Mouse (Mus musculus) right cerebral cortex, postnatal 14 days (tissue): ENCODE results near the gene Tut1.
"Not testable (repeated sequence)": the region's sequence is repeated elsewhere in the genome, so short reads cannot be mapped to it uniquely, and the experiment has no call there.

ENCODE experiments used
- DNase-seq: peaks from one replicate; pipeline ENCODE4 v3.0.0; 2022

Gene Tut1

DNA sequence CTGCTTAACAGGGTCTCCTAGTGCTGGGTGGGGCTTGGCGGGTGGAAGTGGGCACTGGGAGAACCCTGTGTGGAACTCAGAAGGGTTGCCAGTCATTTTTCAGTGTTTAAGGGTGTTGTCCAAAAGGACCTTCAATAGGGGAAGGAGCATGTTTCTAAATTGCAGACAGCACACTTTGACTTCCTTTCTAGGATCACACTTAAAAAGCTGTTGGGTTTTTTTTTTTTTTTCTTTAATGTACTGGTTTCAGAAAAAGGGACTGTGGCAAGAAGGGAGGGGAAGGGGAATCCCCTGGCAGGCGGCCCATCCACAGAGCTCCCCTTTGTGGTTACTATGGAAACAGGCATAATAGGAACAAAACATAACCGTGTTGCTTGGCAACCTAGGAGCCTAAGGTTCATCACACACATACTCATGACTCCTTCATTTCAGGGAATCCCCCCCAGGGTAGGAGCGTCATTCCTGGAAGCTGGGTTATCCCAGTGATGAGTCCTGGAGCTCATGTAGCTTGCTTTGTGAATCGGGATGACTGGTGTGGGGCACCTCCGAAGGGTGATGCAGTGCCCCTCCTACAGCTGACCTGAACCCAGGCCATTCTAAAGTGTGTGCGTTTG is 30.7 kb downstream of the Tut1 start:
- peak; percentile 71 for DNase-seq

DNA sequence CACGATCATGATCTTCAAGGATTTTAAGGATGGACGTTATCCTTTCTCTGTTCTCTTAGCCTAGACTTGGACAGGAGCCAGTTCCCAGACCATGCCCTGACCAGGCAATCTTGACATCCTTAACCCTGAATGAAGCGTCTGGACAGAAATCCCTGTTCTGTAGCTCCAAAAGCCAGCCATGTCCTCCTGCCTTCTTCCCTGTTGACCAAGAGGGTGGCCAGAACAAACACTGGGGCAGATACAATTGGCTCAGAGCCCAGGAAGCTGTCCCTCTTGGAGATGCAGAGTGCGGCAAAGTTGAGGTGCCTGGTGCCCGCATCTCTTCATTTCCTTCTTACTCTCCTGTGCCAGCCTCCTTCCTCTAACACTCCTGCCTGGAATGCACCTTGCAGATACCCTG is 32.2 kb downstream of the Tut1 start:
- no peak for DNase-seq

DNA sequence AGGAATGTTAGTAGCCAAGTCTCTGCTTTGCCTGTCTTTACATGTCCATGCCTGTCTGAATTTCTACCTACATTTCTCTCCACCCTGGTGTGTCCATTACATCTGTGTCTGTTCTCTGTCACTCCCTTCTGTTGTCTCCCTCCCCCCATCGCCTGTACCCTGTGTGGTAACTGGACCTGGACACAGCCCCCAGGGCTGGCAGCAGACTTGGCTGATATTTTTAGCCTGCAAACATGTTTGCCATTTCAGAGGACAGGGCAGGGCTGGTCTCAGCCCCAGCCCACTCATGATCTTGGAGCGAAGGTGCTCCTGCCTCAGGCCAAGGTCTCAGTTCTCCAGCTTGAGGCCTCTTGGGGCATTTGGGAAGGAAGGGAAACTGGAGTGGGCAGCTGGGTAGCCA is 34.2 kb downstream of the Tut1 start:
- DNase-seq, result no peak

DNA sequence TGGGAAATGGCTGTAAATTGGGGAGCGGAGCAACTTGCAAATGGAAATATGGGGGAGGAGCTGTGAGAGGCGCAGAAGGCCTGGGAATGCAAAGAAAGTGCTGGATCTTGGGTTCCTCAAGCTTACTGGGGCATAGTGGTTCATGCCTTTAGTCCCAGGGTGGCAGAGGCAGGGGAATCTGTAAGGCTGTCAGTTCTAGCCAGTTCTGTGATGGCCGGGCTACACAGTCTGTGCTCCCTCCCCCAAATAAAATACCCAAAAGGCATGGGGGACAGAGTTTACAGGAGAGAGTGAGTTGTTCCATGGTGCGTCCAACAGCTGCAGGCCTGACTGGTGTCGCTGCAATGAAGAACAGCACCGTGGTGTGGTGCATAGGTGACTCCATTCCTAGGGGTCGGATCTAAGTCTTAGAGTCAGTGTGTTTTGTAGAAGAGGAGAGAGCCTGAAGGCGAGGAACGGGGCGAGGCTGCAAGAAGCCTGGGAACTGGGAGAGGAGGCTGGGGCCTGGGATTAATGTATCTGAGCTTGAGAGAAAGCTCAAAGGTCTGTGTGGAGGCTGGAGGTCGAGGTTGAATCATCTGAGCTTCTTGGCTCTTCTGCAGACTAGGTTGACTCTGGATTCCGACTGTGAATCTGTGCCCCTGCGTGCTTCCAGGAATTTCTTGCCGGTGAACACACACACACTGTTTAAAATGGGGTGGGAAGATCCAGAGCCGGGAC is 34.9 kb downstream of the Tut1 start:
- no peak for DNase-seq

DNA sequence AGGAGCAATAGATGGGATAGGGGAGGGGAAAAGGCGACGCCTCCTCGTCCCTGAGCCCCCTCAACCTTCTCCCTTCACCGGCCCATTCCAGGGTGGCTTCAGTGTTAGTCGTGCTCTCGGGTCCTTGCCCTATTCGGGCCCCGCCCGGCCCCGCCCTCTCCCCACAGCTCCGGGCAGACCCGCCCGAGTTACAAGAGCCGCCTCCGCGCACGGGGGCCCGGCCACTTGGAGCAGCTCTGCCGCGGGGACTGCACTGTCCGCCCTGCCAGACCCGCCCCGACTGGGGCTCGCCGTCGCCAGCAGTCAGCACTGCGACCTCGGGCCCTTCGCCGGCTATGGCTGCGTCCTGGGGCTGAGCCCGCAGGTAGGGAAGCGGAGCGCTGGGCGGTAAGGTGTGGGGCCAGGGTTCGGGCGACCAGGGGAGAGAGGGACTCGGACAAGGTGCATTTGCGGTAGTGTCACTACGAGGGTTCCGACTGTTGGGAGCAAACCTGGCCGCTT is 35.5 kb downstream of the Tut1 start, which contains the start of gene Ahnak:
Gene Ahnak, plus strand, starts transcription at position 219 of the 501 bp plus-strand sequence.
- DNase-seq, result no peak

DNA sequence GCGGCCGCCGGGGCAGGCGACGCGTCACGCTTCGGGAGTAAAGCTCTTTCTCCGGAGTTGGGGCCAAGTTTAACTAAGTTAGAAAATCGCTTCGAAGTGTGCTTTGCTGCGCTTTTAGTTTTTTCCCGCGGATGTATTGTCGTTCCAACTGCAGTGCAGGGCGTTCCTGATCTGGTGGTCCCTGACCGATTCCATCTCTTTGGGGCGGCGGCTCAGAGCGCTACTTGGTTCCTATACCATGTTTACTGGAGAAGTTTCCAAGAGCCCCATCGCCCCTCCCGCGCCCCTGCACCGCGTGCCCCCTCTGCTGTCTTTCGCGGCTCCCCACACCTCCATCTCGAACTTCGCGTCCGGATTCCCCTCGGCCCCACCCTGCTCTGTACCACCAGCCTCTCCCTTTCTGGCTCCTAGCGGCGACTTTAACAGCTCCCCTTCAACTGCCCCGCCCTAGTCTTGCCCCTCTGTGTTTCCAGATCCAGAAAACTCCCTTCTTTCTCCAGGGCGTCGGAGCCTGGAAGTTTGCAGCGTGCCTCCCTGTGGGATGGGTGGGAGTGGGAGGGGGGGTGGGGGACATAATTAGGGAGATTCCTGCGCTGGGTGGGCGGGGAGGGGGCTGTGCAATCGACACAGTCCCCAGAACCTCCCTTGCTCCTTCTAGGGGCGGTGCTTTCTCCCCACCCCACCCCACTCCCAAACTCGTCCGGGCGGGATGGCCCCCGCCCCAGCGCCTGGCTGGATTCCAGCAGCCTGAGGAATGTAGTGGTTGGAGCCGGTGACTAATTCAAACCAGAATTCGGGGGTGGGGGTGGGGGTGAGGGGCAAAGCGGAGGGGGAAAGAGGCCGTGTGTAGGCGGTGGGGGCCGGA is 36.2 kb downstream of the Tut1 start:
- DNase-seq, result peak; percentile 42

DNA sequence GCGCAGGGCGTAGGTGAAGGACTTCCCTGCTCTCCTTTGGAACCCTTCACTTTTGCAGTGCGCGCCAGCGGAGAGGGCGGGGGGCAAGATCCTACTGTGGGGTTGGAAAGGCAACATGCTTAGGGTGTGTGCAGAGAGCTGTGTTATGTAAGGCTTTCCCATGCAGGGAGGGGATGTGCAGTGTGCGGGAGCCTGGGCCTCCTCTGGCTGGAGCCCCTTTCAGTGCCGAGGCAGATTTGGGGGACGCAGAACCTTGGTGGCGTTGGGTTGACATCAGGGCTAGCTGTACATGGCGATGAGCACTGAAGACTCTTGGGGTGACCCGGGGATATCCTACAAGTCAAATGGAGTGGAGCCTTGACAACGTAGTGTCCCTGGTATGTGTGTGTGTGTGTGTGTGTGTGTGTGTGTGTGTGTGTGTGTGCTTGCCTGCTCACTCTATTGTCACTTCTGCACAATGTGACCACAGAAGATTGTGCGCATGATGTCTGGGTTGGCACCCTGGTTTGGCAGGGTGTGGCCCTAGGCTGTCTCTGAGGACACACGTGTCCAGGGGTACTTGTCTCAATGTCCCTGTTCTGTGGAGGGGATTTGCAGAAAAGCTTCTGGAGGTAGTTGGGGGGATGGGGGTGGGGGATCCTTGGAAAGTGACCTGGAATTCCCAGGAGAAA is 36.9 kb downstream of the Tut1 start:
- DNase-seq, result no peak

DNA sequence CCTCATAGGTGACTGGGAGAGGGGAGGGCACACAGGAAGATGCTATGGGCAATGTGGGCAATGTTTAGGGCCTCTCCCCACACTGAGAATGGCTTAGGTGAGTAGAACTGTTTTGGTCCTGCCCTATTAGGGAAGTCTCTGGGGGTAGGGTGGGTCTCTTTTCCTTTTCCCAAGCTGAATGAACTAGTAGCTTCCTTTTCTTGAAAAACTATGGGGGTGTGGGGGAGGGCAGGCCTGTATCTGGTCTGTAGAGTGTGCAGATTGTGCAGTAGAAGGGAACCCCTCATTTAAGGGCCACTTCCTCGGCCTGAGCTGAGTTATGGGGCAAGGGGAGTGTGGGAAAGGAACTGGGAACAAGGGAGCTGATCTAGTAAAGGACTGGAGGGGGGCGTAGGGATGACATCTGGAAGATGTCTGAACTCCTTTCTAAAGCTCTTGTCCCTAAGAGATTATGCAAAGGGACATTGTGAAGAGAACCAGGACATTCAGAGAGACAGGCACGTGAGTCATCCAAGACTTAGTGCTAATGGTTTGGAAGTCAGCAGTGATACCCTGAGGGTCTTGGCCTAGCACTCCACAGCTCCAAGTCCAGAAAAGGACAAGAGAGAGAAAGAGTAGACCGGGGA is 37.7 kb downstream of the Tut1 start:
- no peak for DNase-seq

DNA sequence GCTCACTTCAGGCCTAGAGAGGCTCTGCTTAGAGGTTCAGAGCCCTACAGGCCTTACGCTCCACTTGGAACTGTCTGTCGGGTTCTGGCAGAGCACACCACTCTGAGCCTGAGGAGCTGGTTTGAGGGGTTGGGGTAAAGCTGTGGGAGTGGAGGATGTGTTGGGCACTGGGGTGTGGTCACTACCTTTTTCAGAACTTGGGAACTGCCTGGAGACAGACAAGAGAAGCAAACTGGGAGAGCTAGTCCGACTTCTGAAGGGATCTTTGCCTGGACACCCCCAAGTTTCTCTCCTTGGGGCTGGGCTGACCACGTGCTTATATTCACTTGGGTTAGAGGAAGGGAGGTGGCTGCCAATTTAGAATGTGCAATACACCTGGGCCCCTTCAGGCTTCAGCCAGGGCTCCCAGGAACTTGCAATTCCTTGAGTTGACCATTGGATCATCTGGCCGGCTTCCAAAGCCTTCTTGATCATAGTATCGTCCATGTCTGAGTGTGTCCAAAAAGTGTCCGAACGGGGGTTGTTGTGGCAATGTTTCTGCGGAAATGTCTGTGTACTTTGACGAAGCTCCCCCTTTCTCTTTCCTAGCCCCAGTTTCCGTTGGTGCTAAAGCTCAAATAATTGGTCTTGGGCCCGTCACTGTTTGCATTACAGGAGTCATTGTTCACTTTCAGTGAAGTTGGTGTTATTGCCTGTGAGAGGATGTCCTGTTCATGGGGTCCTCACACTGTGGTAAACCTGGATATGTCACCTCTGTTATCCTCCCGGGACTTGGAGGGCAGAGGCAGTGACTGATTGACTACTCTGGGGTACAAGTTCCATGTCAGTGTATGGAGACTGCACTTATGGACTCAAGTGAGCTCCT is 38.5 kb downstream of the Tut1 start:
- DNase-seq, result no peak

DNA sequence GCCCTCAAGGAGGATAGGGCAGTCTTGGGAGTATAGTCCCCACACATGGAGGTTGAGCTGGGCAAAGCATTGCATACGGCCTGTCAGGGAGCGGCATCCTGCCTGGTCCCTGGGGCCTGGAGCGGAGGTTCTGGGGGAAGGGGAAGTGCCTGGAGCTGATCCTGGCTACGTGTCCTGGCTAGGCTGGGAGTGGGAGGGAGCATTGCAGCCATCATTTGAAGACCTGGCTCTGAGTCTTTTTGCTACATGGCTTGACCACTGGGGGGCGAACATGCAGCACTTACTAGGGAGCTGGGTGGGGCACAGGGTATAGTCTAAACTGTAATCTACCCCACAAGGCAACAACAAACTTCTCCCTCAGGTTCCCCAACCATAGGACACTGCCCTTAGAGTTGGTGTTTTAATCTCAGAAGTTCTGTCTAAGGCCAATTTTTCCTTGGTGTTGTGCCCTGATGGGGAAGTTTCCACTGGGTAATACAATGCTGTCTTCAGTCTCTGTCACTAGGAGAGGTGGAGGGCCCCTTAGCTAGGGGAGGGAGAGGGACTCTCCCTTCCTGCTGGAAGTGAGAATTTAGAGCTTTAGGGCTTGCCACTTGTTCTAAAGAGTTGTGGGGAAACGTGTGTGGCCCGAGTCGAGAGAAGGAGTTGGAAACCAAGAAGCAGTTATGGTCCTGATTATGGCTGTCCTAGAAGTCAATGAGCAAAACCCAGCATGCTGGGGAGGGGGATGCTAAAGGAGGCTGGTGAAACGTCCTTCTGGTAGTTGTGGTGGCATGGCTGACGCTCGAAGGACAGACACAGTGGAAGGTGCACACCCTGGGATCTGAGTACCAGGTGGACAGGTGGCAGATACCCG is 39.4 kb downstream of the Tut1 start:
- peak; percentile 77 for DNase-seq

DNA sequence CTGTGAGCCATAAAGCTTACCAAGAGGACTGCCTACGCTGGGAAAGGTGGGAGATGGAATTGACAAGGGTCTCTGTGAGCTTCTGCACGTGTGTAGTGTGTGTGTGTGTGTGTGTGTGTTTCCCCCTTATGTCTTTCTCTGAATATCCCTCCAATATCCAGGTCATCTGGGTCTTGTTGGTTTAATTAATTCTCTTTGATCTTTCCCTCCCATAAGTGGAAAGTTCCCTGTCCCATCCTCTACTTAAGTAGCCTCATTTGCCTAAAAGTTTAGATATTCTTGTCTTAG is 39.9 kb downstream of the Tut1 start:
- no peak for DNase-seq

DNA sequence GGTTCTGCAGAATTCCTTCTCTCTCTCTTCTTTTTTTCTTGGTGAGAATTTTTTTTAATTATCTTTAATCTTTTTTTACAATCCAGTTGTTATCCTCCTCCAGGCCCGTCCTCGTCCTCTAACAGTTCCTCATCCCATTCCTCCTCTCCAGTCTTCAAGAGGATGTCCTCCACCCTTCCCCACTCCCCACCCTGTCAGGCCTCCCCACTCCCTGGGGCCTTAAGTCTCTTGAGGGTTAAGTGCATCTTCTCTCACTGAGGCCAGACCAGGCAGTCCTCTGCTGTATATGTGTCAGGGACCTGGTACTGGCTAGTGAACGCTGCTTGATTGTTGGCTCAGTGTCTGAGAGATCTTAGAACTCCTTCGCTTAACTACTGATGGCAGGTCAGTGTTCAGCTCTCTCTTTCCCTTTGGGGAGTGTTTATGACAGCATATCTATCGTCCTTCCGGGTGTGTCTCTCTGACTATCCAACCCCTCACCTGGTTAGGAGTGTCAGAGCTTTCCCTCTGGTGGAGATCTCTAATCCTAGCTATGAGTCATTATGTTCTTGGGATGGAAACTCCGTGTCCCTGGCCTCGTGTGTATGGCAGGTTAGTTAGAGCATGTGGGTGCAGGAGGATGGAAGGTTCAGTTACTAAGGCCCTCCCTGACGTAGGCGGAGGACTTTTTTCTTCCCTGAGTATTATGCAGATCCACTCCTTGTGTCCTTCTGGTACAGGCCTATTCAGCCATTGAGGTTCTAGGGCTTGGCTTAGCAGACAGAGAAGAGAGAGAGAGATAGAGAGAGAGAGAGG is 41.4 kb downstream of the Tut1 start:
- DNase-seq, result no peak

DNA sequence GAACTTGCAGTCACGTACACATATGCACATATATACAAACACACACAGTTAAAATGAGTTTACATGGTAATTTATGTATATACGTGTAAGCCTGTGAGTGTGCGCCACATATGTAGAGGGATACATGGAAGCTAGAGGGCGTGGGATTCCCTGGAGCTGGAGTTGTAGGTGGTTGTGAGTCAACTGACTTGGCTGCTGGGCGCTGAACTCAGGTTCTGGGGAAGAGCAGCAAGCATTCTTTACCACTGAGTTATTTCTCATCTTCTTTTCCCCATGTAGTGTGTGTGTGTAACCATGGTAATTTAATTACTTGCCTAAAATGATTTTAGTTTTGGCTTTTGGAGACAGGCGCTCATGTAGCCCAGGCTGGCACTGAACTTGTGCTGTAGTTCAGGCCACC is 43.0 kb downstream of the Tut1 start:
- no peak for DNase-seq

DNA sequence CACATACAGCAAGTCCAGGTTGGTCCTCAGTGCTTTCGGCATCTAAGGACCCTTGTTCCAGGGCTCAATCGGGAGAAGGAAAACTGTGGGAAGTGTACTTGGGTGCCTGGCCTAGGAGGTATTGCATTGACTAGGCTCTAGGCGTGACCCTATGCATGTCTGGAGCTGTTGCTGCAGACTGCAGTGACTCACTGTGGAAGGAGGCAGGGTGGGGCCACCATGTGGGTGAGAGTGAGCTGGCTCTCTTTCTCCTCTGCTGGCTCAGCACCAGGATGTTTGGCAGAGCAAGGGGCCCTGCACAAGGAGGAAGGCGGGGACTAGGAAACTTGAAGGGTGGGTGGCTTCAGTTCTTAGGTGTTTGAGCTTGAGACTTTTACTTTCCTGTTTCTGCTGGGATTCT is 43.9 kb downstream of the Tut1 start:
- peak; percentile 66 for DNase-seq

DNA sequence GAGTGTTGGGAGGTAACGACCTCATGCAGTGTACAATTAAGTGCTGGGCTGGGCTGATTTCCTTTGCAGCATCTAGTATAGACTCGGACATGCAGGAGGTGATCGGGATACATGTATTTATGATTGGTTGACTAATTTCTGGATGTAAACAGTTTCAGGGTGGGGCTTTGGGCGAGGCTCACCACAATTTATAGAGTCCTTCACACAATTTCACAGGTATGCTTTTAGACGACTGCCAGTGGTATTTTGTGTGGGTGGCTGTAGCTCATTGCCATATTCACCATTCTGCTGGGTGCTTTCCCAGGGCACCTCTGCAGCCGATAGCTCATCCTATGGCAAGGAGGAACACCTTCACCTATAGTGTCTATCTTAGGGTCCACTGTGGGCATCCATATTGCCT is 44.9 kb downstream of the Tut1 start:
- no peak for DNase-seq

DNA sequence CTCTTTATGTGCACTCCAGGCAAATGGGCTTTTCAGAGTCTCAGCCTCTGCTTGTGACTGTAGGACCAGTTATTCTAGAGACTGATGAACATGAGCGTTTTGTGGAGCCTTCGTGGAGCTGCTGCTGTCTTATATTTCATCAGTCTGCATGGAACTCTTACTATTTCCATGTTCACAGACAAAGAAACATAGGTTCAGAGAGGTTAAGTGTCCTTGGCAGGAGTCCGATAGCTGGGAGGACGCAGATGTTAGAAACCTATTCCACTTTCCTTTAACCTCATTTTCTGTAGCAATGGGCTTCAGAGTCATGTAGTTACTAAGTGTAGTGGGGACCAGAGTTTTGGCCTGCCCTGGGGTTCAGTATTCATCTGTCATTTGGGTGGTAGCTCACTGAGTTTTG is 45.6 kb downstream of the Tut1 start:
- no peak for DNase-seq

DNA sequence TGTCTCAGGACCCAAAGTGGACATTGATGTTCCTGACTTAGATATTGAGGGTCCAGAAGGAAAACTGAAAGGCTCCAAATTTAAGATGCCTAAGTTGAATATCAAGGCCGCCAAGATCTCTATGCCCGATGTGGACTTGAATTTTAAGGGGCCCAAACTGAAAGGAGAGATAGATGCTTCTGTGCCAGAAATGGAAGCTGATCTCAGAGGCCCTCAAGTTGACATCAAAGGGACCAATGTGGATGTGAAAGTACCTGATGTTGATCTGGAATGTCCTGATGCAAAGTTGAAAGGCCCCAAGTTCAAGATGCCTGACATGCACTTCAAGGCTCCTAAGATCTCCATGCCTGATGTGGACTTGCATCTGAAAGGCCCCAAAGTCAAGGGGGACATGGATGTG is 53.3 kb downstream of the Tut1 start:
- not testable (repeated sequence) for DNase-seq
